Mouse (Mus musculus) mouse trophoblast stem cell (cell line): ENCODE data around the gene Lipc.
"Not testable (repeated sequence)": the region's sequence is repeated elsewhere in the genome, so short reads cannot be mapped to it uniquely, and the experiment has no call there.

Experiments
- in situ Hi-C, 2 experiments: fragments of 300-500 bp; cut with MseI, MboI; formaldehyde crosslinking; loops; 2 replicates in 1 of 2; 3 replicates in 1 of 2; pipeline ENCODE4 v1.15.1; 2025

The Lipc gene

GRCm38 (mm10) chr9:70867381-70867780 lies 84.6 kb downstream of the Lipc start:
- in situ Hi-C loops = no loop called here

DNA sequence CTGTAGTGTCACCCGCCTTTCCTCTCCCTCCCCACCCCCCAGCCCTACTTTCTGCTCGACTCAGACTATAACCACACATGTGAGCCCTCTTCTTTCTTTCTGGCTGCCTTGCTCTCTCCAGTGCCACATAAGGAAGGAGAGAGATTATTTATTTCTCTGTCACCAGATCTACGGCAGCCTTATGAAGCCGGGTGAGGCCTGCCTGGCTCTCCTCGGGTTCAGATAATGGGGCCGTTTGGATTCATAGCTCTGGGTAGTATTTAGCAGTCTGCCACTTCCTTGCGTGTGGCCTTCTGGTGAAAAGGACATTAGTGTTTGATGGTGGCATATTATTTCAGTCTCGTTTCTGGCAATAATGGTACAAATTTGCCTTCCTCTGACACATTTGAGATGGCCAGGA lies 88.0 kb downstream of the Lipc start:
- in situ Hi-C loops = no loop called here

- in situ Hi-C loops = no loop called here
These were observed 88.7 kb downstream of the Lipc start for GRCm38 (mm10) chr9:70863299-70863698.

- in situ Hi-C loops = no loop called here
These were observed 92.8 kb downstream of the Lipc start for GRCm38 (mm10) chr9:70859233-70859632.

DNA sequence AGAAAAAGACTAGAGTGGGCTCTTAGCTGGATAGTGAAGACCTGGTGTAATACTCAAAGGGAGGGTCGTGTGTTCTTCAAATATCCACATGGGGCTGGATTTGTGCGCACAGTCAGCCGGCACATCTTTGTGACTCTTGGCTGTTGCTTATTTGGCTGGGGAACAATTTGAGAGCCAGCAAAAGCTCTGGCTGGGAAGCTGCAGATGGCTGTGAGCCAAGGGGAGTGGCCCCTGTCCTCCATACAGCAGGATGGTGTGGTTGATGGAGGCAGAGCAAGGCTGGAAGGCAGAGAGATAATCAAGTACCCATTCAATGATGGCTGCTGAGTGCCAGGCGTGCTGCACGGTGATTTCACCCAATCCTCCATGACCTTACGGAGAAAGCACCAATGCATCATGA lies 96.2 kb downstream of the Lipc start:
- in situ Hi-C loops = no loop called here

GRCm38 (mm10) chr9:70854950-70855349 lies 97.1 kb downstream of the Lipc start:
- in situ Hi-C loops = no loop called here

- in situ Hi-C loops = not testable (repeated sequence)
These were observed 98.9 kb downstream of the Lipc start for GRCm38 (mm10) chr9:70853081-70853480.

DNA sequence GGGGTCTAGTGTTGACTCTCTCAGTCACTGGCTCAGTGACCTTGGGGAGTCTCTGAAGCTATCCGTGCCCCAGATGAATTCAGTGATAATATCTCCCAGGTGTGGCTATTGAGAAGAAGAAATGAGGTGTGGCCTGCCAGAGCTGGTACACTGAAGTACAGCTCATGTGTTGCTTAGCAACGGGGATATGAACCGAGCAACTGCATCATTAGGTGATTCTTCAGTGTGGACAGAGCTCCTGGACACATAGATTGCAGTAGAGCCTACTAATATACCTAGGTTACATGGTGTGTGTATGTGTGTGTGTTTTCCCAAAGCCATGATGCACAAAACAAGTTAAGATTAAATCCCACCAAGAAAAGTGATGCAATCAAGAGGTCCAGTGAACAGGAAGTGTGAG lies 100.5 kb downstream of the Lipc start:
- in situ Hi-C loops = no loop called here

DNA sequence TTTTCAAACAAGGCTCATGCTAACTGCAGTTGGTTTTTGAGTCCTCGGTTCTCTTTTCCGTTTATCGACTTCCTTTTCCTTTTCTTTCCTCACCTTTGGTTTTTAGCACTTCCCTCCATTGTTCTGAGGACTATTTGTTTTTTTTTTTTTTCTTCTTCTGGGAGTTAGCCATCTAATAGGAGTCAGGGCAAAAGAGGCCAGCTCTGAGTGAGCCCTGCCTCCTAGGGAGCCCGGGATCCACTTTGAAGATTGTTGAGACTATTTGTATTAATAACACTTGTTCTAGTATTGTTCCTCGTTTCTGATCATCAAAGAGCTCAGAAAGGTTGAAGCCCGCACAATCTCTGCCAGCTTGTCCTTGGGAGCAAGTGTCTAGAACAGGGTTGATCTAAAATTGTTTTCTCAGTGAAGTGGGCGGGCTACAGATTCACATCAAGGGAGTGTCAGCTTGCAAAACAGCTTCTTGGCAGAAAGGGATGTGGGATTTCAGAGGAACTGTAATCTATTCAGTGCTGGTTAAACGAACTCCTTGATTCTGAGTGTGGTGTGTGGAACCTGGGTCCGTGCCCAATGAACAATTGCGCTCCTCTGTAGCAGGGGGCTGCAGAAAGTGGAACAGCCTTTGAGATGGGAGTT lies 103.8 kb downstream of the Lipc start:
- in situ Hi-C loops = no loop called here

DNA sequence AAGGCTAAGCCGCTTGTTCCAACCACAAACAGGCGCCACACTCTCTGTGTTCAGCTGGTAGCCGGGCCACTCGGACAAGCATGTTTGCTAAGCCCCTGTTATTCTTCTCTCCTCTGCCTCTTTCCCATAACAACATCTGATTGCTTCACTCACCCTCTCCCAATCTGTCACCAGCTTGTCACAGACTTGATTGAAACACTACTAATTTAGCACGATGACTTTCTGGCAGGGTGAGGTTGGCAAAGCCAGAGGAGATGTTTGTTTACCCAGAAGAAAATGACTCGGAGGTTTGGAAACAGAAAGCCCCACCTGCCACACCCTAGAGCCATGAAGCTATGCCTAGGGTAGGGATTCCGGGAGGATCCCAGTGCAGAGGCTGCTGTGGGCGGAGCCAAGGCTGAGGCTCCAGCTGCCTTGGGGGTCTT lies 104.4 kb downstream of the Lipc start:
- in situ Hi-C loops = no loop called here

GRCm38 (mm10) chr9:70843270-70843669 lies 108.8 kb downstream of the Lipc start:
- in situ Hi-C loops = no loop called here

DNA sequence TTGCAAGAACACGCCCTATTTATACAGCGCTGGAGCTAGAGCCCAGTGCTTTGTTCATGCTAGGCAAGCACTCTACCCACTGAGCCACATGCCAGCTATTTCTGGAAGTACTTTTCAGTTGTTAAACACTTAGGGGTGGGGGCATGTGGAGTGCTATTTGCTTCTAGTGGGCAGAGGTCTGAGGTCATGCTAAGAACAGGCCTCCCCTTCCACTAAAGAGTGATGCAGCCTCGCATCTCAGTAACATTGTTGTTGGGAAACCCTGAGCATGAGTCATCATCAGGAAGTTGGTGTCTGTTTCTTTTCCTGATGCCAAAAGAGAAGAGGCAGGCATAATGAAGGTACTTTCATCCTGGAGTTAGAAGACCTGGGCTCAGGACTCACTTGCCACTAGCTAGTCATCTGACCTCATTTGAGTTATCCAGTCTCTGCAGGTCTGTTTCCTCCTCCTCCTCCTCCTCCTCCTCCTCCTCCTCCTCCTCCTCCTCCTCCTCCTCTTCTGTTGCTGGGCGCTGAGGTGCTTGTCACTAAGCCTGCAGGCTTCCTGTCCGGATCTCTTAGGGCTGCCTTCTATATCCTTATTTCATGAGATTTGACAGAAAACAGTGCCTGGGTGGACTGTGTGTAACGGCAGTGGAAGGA lies 109.6 kb downstream of the Lipc start:
- in situ Hi-C loops = no loop called here

DNA sequence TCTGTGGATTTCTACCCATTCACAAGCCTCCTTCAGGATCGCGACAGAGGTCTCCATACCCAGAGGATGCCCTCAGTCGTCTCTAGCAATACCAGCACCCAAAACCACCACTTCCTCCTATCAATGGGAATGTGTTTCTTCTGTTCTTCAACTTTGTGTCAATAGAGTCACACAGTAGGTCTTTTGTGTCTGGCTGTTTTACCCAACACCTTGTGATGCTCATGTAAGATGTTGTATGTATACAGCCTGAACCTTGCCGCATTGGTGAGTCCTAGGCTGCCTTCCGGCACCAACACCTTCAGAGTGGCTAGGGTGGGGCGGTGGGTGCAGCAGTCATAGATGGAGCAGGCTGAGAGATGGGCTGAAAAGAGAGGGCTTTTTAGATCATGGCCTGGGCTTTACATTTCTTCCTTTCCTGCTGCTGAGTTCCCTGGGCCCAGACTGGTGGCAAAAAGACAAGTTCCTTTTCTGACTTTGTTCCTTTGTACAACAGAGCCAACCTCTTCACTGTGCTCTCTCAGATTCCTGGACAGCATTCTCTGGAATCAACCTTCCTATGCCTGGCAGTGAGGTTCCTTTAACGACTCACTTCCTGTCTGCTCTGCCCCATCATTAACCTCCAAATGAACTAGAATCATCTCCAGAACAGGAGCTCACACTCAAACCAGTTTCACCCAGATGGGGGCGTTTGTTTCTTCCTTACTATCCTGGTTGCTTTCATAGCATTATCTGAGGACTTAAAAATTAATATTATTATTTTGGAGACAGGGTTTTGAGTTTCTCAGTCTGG lies 110.4 kb downstream of the Lipc start:
- in situ Hi-C loops = no loop called here

DNA sequence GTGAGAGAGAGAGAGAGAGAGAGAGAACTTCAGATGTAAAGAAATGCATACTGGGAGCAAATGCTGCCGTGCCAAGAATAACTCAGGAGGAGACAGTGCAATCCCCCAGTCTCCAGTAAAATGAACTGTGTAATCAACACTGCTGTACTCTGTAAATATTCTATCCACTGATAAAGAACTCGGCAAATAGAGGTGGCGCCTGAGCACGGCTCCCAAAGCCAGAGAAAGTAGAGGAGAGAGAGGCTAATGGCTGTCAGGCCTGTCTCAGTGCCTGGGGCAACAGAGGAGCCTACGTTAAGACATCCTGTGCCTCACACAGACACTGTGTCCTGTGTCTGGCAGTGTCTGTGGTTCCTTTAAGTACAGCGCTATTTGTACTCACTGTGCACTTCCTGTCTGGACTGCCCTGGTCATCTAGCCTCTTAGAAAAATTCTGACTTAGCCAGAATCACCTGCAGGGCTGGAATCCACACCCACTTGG lies 111.1 kb downstream of the Lipc start:
- in situ Hi-C loops = no loop called here

GRCm38 (mm10) chr9:70838132-70838911 lies 113.7 kb downstream of the Lipc start:
- in situ Hi-C loops = no loop called here

- in situ Hi-C loops = no loop called here
These were observed 117.3 kb downstream of the Lipc start for GRCm38 (mm10) chr9:70834730-70835154.

DNA sequence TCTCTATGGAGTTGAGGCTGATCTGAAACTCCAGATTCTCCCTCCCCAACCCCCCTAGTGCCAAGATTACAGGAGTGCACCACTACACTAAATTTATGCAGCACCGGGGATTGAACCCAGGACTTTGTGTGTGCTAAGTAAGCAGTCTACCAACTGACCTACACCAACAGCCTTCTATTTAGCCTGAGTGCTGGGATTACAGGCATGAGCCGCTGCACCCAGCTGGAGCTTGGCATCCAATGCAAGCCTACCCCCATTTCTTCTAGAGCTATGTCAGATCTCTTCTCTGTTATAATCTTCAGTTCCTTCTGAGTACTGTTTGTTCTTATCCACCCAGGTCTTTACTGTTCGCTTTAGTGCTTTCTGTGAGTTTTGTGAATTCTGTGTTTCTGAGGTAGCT lies 117.8 kb downstream of the Lipc start:
- in situ Hi-C loops = no loop called here

DNA sequence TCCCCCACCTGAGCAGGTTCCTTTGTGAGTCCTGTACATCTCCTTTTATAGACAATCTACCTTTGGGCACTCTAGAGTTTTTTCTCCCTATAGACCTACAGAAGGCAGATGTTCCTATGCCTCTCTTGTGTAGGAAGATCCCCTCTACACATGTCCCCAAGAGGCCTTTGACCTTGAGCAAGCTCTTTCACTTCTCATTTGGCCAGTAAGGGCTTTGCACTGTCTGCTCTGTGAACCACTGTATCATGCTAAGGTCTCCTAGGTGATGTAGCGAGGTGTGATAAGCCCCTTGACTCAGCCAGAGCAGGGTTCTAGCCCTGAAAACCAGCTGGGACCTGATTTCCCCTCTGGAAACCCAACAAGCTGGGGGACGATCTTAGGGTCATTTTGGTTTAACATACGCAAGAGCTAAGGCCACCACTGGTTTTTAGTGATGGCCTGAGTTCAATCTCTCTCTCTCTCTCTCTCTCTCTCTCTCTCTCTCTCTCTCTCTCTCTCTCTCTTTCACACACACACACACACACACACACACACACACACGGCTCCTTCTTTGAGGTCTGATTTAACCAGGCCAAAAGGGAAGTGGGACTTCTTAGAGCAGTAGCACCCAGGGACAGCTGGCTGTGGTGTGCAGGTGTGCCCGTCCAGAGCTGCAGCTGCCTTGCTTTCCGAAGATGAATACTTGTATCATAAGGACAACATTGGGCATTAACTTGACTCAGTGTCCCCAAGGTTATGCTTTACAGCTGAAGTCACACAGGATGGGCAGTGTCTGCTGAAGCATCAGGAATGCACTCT lies 118.7 kb downstream of the Lipc start:
- in situ Hi-C loops = no loop called here

- in situ Hi-C loops = no loop called here
These were observed 119.8 kb downstream of the Lipc start for GRCm38 (mm10) chr9:70832231-70832630.

DNA sequence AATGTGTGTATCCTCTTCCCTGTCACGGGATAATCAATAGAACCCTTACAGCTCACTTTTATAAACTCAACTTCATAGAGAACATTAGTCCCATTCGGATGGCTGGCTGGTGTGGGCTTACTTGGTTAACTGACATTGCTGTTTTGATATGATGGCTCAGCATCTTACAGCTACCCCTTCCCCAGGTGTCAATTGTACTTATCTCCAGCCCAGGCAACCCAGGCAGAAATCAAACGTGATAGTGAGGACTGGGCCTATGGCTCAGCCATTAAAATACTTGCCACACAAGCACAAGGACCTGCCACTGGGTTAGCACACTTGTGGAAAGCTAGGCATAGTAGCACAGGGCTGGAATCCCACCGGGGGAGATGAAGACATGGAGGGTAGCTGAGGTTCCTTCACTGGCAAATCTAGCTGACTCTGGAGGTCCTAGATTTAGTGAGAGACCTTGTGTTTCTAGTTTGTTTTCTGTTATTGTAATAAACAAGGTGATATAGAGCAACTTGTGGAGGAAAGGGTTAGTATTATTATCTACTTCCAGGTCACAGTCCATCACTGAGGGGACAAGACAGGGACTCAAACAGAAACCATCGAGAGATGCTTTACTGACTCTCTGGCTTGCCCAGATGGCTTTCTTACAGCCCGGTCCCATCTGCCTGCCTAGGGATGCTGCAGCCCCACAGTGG lies 121.0 kb downstream of the Lipc start:
- in situ Hi-C loops = no loop called here
